Mouse (Mus musculus): ENCODE results near the gene Dus2.

DNA sequence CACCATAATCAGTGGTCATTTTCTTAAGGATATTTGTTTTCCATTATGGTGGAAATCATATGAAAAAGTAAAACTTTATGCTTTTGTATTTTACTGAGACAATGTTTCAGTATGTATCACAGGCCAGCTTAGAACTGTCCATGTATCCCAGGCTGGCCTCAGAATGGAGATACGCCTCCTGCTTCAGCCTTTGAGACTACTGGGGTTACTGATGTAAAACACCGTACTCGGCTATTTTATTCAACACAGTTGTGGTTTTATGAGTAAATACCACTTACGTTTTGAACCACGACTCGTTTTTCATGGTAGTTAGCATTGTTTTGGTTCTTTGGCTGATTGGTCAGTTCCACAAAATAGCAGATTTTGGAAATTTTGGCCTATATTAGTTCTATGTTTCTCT is 70.5 kb downstream of the Dus2 start:
- TF ChIP-seq POLR2A (IDR thresholded peaks at IDR 0.05; ENCODE audit: control insufficient read depth, extremely low read depth, insufficient read depth, low read length, poor library complexity) = no peak
- TF ChIP-seq CTCF (IDR thresholded peaks at IDR 0.05; ENCODE audit: borderline replicate concordance, control insufficient read depth, extremely low read depth, insufficient read depth, low read length, poor library complexity) = no peak

Data from thymus, adult 2 months (tissue).